Mouse (Mus musculus) induced T-regulatory cell, adult 2 months (primary cell): ENCODE measurements around the gene Erf.
A peak's percentile ranks its signal among the peaks of the same experiment; 100 is the strongest.

Experiments used
- DNase-seq: peaks from one replicate; pipeline ENCODE4 v3.0.0-alpha.2; 2012; ENCODE audit warnings: low read depth

Gene Erf

GRCm38 (mm10) chr7:25210482-25210881, 40.1 kb downstream of the Erf start:
- DNase-seq = no peak

- DNase-seq = peak; percentile 86
Measured at GRCm38 (mm10) chr7:25209161-25209622, 41.4 kb downstream of the Erf start.

- peak; percentile 82 for DNase-seq
Measured at GRCm38 (mm10) chr7:25206094-25206830, 44.3 kb downstream of the Erf start.

DNA sequence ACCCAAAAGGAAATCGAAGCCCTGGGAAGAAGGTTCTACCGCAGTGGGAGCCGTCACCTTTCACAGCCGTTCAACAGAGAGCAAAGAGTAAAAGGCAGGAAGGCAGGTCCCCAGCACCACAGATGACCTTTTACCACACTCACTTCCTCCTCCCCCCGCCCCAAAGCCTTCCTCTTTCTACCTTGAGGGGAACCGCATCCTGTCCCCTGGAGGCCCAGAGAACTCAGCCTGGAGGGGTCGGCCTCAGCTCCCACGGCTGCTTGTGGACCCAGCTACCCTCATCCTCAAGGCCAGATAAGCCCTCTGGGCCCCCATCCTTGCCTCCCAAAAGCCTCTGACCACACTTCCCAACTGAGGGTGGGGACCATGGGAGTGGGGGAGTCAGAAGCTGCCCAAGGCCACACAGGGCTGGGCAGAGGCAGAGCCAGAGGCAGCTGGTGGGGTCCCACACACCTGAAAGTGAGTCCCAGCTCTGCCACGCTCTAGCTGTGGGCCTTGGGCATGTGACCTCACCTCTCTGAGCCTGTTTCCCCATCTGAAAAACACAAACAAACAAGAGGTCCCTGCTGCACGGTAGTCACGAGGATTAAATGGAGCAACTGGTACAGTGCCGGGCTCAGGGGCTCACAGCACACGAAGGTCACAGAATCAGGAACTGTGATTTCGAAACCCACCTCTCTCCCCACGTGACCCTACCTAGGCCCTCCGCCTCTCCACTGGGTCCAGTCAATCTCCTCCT, 45.0 kb downstream of the Erf start:
- DNase-seq = peak; percentile 90

- DNase-seq = no peak
Measured at GRCm38 (mm10) chr7:25203624-25204023, 46.9 kb downstream of the Erf start.

DNA sequence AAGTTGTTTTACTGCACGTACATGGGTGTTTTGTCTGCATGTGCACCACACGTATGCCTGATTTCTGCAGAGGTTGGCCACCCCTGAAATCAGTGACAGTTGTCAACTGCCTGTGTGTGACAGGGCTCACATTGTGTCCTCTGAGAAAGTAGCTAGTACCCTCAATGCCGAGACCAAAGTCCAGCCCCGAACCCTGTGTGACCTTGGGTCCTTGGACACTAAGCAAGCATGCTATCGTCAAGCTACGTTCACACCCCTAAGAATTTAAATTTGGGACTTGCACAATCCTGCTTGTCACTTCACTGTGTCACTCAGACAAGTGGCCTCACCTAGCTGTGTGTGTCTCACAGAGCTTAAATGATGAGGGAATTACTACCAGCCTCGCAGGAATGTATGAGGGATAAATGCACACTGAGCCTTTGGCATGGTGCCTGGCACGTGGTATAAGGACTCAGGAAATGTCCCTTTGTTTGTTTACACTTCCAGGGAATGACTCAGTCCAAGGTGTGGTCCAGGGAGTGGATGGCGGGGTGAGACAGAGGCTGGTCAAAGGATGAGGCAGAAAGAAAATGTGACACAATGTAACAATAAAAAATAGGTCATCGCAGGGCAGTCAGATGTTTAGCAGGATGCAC, 53.1 kb downstream of the Erf start:
- no peak for DNase-seq

DNA sequence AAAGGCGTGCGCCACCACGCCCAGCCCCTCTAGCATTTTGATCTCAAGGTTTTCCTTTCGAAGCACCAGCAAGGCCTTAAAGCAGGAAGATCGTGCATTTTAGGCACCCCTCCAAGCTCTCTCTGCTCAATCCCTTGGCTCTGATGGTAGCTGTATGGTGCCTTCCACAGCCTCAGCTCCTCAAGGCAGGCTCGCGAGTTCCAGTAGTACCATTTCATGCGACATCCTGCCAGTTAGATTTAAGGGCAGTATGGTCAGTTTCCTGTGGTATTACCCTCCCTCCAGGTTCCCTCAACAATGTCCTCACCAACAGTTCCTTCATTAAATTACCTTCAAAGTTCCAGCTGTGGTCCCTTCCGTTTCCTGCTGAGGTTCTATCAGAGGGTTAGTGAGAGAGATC, 54.5 kb downstream of the Erf start:
- DNase-seq = no peak

GRCm38 (mm10) chr7:25195148-25195547, 55.4 kb downstream of the Erf start:
- no peak for DNase-seq
